Mouse (Mus musculus) embryonic facial prominence, embryonic 10.5 days (tissue): ENCODE data around the gene Fbxl5. TPM values are rescaled to one million over a fixed set of nuclear protein-coding genes. Genes with fewer than 3 reads are reported as not detected.

Experiments used
- DNase-seq: peaks from one replicate; pipeline ENCODE4 v3.0.0-alpha.2; 2017; ENCODE audit warnings: low spot score
- H3K27ac ChIP-seq: fragments of 300-500 bp; sonication (generic); replicated peaks from 2 replicates; pipeline ENCODE4 v1.5.1; 2016; ENCODE audit warnings: mild to moderate bottlenecking
- H3K27me3 ChIP-seq: fragments of 300-500 bp; sonication (generic); replicated peaks from 2 replicates; pipeline ENCODE4 v1.6.1; 2016; ENCODE audit warnings: low read depth, mild to moderate bottlenecking; ENCODE audit not compliant: poor library complexity, severe bottlenecking
- H3K36me3 ChIP-seq: fragments of 300-500 bp; sonication (generic); replicated peaks from 2 replicates; pipeline ENCODE4 v1.6.1; 2016; ENCODE audit warnings: mild to moderate bottlenecking, moderate library complexity
- H3K4me1 ChIP-seq: fragments of 300-500 bp; sonication (generic); 2 replicates; pipeline ENCODE4 v1.6.1; 2016
- H3K4me3 ChIP-seq: fragments of 300-500 bp; sonication (generic); 2 replicates; pipeline ENCODE4 v1.5.1; 2016; ENCODE audit warnings: mild to moderate bottlenecking, moderate library complexity
- H3K9me3 ChIP-seq: fragments of 300-500 bp; sonication (generic); 2 replicates; pipeline ENCODE4 v1.6.1; 2016; ENCODE audit warnings: mild to moderate bottlenecking
- WGBS: fragments of 180-500 bp; shearing (Covaris S2); methylation state at CpG from one replicate; pipeline ENCODE4 v1.1.7; 2016; 5-methylcytosine and 5-hydroxymethylcytosine counted together
- polyA plus RNA-seq: library from polyadenylated mRNA; unstranded; fragments of >200 nt; fragmentation: Nextera tagmentation; extraction: Ambion mirVana; gene quantifications from 2 replicates; pipeline ENCODE4 v1.2.1, GENCODE M21; 2016

The Fbxl5 gene
- polyA plus RNA-seq, 1 experiment from 2014 or later: 52.3 TPM

DNA sequence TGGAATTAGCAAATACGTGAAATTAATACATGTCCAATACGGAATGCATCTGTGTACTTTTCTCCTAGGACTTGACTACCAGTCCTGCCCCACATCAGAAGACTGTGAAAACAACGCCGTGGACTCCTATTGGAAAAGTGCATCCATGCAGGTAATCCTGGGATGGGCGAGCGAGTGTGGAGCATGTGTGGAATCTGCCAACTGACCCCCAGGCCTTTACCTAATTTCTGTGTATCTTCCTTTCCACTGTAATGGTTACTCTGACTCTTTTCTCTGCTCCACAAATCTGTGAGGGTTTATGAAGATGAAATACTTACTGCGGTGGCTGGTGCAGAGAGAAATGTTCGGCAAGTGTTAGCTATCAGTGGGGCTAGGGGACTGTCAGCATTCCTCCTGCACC, 761 bp upstream of the Fbxl5 start:
- Histone ChIP-seq H3K4me3 (no peak overlapping the region), H3K27ac (no peak overlapping the region), H3K36me3 (no peaks in the 10 kb centered on the region), H3K4me1 (peaks cover 8% of the 10 kb centered on the region), H3K9me3 (no peaks in the 10 kb centered on the region), H3K27me3 (no peaks in the 10 kb centered on the region)
- DNase-seq: no peak
- WGBS: 82% methylated on average over 8 of the region's 8 CpGs

DNA sequence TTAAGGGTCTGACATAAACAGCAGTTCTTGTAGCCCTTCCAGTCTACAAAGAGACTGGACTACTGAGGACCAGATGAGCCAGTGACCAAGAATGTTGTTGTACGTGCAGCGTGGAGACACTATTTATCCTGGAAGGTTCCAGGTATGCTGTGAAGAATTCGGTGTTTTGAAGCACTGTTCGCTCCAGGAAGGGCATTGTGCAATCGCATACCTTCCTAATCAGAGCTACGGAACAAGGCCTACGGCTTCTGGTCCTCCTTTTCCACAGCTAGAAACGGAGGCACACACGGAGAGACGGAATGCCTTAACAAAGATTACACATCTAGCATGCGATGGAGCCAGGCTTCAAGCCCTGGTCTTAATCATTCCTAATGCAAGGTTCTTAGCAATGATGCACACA, 653 bp downstream of the Fbxl5 start:
- 89% methylated on average over 11 of the region's 11 CpGs for WGBS
- Histone ChIP-seq H3K27me3 (no peaks in the 10 kb centered on the region), H3K36me3 (no peaks in the 10 kb centered on the region), H3K4me1 (peaks cover 8% of the 10 kb centered on the region), H3K27ac (no peak overlapping the region), H3K4me3 (no peak overlapping the region), H3K9me3 (no peaks in the 10 kb centered on the region)
- no peak for DNase-seq

DNA sequence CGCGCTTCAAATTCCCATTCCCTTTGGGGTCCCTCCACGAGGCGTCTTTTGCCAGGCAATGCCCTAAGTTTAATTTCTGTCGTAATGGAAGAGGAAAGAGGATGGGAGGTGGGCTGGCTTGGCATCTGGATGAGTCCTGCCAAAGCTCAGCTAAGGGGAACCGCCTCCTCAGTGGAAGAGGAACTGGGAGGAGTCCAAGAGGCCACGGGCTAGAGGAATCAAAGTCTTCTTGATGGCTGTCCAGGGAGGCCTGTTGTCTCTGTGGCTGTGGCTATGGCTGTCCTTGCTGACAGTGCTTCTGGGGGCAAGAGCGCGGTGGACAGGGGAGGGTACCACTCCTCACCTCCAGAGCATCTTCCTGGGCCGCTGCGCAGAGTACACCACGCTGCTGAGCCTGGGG, 2.7 kb downstream of the Fbxl5 start, which contains the start of gene Bst1:
Gene Bst1 (plus strand): TSS at position 191 of the 400 bp plus-strand sequence.
- H3K36me3 ChIP-seq: no peaks in the 10 kb centered on the region
- H3K9me3 ChIP-seq: no peaks in the 10 kb centered on the region
- H3K4me3 ChIP-seq: no peak within 1 kb of the TSS
- peaks cover 8% of the 10 kb centered on the region for H3K4me1 ChIP-seq
- no peak within 1 kb of the TSS for H3K27ac ChIP-seq
- 48% methylated on average over 12 of the region's 12 CpGs for WGBS
- DNase-seq: no peak
- no peaks in the 10 kb centered on the region for H3K27me3 ChIP-seq

DNA sequence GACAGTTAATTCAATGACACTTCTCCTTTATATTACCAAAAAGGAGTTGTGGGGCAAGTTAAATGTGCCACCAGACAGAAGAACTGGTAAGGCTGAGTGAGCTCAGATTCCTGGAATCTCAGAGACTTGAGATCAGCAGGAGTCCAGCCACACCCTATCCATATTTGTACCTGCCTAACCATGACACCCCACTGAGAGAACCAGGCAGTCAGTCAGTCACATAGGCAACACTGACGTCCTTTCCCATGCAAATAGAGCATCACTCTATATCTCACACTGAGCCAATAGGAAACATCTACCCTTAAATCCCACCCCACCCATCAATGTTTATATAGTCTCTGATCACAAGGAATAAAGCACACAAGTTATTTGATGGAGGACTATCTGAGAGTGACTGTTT, 5.7 kb downstream of the Fbxl5 start:
- 63% methylated on average over 1 of the region's 1 CpGs for WGBS
- H3K9me3 ChIP-seq: no peaks in the 10 kb centered on the region
- peaks cover 8% of the 10 kb centered on the region for H3K4me1 ChIP-seq
- no peaks in the 10 kb centered on the region for H3K36me3 ChIP-seq
- no peak overlapping the region for H3K4me3 ChIP-seq
- H3K27ac ChIP-seq: no peak overlapping the region
- no peak for DNase-seq
- H3K27me3 ChIP-seq: no peaks in the 10 kb centered on the region

DNA sequence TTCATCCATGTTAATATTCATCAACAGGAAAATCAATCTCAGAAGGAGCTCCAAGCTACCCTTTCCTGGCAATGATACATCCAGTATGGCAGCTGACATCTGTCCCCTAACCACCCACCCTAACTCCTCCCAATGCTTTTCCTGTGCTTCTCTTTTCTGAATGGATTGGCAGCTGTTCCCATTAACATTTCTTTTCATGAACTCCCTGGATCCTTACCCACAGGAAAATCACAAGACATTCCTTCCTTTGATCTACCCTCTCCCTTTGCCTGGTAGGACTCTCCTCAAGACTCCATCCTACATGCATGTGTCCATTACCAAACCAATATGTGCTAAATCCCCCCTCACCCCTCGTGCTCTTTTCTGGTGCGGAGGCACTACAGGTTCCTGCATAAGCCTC, 6.9 kb downstream of the Fbxl5 start:
- Histone ChIP-seq H3K9me3 (no peaks in the 10 kb centered on the region), H3K27ac (no peak overlapping the region), H3K4me1 (peaks cover 8% of the 10 kb centered on the region), H3K36me3 (no peaks in the 10 kb centered on the region), H3K4me3 (no peak overlapping the region), H3K27me3 (no peaks in the 10 kb centered on the region)
- WGBS: 90% methylated on average over 2 of the region's 2 CpGs
- no peak for DNase-seq

DNA sequence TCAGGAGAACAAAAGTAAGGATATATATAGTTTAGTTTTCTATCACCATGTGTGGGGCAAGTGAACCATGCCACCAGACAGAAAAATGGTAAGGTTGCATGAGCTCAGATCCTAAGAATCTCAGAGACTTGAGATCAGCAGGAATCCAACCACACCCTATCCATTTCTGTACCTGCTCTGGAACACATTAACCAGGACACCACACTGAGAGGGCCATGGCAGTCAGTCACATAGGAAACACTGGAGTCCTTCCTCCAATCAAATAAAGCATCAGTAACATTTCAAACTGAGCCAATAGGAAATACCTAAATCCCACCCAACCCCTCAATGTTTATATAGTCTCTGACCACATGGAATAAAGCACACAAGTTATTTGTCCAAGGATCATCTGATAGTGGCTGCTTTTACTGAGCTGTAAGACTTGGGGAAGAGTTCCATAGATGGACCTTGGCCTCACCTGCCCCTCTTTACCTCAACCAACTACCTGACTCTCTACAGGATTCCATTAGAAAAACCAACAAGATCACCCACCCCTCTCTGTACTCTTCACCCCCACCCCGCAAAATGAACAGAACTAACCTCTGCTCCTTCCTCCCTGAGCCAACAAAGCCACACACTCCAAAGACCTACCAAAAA, 10.9 kb downstream of the Fbxl5 start:
- no peaks in the 10 kb centered on the region for H3K9me3 ChIP-seq
- no peak for DNase-seq
- H3K27ac ChIP-seq: no peak overlapping the region
- no peak overlapping the region for H3K4me3 ChIP-seq
- H3K27me3 ChIP-seq: no peaks in the 10 kb centered on the region
- H3K4me1 ChIP-seq: peaks cover 5% of the 10 kb centered on the region
- H3K36me3 ChIP-seq: no peaks in the 10 kb centered on the region
- WGBS: 94% methylated on average over 1 of the region's 1 CpGs

DNA sequence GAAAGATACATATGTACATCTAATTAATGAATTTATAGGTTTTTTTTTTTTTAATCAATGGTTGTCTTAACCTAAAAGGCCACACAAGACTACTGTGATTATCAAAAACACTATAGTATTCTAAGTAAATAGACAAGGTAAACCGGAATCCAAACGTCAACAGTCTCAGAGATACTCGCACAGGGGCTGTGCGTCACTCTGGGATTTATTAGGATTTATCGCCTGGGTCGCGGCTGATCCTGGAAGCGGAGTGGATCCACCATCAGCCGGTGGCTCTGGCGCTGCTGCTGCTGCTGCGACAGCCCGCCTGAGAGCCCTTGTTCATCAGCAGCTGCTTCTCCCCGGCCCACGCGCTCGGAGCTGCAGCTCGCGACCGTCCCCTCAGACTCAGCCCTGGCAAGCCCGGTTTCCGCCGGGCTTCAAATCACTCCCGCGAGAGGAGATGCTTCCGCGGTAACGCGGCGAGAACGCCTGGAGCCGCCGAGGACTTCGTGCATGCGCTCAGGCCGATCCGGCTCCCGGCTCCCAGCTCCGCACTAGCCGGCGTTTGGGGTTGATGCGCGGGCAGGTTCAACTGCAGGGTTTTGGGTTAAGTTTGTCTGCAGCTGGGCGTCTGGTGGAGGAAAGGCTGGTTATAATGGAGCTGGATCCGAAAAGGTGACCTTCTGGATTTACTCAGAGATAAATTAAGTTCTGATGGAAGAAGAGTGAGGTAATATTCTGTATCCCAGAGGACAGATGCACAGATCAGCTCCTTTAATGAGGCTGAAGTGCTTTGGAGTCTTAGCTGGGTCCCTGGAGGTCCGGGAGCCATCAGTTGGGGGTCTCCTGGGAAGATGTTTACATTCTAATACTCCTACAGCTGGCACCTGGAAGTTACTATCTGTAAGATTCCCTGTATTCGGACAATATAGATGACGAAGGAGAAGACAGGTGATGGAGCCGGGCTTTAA, 13.4 kb downstream of the Fbxl5 start:
- no peaks in the 10 kb centered on the region for H3K36me3 ChIP-seq
- H3K4me1 ChIP-seq: peaks cover 5% of the 10 kb centered on the region
- H3K27me3 ChIP-seq: no peaks in the 10 kb centered on the region
- H3K9me3 ChIP-seq: no peaks in the 10 kb centered on the region
- H3K4me3 ChIP-seq: peak overlapping the region; percentile 65
- 5% methylated on average over 48 of the region's 48 CpGs for WGBS
- H3K27ac ChIP-seq: peak overlapping the region; percentile 88
- DNase-seq: peak; percentile 92

DNA sequence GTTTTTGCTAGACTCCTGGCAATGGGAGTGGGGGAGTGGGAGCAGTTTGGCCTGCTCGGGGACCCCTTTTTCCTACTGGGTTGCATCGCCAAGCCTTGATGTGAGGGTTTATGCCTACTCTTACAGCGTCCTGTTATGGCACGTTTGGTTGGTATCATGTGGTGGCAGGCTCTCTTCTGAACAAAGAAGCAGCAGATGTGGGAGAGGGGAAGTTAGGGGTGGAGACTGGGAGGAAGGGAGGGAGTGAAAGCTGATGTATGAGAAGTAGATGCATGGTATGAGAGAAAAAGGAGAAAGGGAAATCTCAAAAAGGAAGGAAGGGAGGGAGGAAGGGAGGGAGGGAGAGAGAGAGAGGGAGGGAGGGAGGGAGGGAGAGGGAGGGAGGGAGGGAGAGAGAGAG, 14.5 kb downstream of the Fbxl5 start:
- H3K9me3 ChIP-seq: no peaks in the 10 kb centered on the region
- DNase-seq: no peak
- H3K27ac ChIP-seq: no peak overlapping the region
- H3K4me1 ChIP-seq: peaks cover 5% of the 10 kb centered on the region
- no peaks in the 10 kb centered on the region for H3K27me3 ChIP-seq
- no peaks in the 10 kb centered on the region for H3K36me3 ChIP-seq
- 75% methylated on average over 4 of the region's 4 CpGs for WGBS
- no peak overlapping the region for H3K4me3 ChIP-seq

DNA sequence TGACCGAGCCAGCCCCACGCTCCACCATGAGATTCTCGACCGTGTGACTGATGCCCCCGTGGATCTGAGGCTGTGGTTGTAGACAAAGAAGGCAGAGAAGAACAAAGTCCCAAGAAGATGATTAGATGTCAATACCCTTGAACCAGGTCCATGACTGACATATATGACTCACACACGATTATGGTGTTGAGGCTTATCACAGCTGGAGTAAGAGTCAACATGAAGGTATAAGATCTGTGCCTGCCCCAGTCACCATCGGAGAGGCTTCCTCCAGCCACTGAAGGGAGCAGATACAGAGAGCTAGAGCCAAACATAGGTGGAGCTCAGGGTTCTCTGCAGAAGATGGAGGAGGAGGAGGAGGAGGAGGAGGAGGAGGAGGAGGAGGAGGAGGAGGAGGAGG, 15.1 kb downstream of the Fbxl5 start:
- Histone ChIP-seq H3K36me3 (no peaks in the 10 kb centered on the region), H3K27ac (no peak overlapping the region), H3K4me3 (no peak overlapping the region), H3K27me3 (no peaks in the 10 kb centered on the region), H3K9me3 (no peaks in the 10 kb centered on the region), H3K4me1 (peaks cover 5% of the 10 kb centered on the region)
- no peak for DNase-seq
- 97% methylated on average over 7 of the region's 7 CpGs for WGBS

DNA sequence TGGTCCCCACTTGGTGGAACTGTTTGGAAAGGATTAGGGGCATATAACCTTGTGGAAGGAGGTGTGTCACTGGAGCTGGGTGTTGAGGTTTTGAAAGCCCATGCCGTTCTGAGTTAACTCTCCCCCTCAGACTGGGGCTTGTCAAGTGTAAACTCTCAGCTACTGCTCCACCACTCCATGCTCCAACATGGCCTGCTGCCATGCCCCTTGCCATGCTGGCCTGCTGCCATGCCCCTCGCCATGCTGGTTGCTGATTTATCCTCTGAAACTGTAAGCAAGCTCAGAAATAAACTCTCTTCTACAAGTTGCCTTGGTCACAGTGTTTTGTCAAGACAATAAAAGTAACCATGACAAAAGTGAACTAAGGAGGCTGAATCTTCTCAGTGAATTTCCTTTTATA, 16.0 kb downstream of the Fbxl5 start:
- H3K4me1 ChIP-seq: peaks cover 12% of the 10 kb centered on the region
- no peaks in the 10 kb centered on the region for H3K27me3 ChIP-seq
- DNase-seq: no peak
- H3K4me3 ChIP-seq: no peak overlapping the region
- H3K36me3 ChIP-seq: no peaks in the 10 kb centered on the region
- no peaks in the 10 kb centered on the region for H3K9me3 ChIP-seq
- WGBS: 91% methylated on average over 2 of the region's 2 CpGs
- no peak overlapping the region for H3K27ac ChIP-seq

DNA sequence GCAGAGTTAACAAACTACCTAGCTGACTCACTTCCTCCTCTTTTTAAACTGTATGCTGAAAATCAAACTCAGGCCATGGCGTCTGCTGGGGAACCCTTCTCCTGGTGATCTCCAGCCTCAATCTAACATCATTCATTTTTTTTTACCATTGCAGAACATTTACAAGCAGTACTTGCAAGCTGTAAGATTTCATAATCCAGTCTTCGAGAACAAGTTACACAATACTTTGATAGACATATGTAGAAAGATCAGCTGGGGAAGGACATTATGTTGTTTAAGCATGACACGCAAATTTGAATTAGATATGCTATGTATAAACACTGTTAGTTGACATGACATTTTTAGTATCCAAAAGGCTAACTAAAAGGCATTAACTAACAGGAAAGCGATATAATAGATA, 19.6 kb downstream of the Fbxl5 start:
- no peak overlapping the region for H3K4me3 ChIP-seq
- 87% methylated on average over 4 of the region's 4 CpGs for WGBS
- no peaks in the 10 kb centered on the region for H3K9me3 ChIP-seq
- no peak overlapping the region for H3K27ac ChIP-seq
- no peak for DNase-seq
- peaks cover 8% of the 10 kb centered on the region; the same call in 1 of the 2 replicates for H3K4me1 ChIP-seq
- H3K27me3 ChIP-seq: no peaks in the 10 kb centered on the region
- H3K36me3 ChIP-seq: no peaks in the 10 kb centered on the region

DNA sequence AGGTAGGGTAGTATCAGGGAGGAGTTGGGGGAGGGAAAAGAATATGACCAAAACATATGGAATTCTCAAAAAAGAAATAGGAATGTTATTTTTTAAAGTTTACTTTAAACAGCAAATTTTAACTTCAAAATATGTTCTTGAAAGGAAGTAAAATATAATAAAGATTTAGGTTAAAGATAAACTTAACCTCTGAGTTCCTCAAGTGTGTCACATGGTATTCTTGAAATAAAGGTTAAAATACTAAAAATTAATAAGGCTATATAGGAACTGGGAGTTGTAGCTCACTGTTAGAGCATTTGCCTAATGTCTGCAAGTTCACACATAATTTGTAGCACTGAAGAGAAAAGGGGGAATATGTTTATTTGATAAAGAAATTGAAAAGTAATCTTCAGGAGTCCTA, 20.2 kb downstream of the Fbxl5 start:
- no peak for DNase-seq
- H3K4me1 ChIP-seq: peaks cover 8% of the 10 kb centered on the region; the same call in 1 of the 2 replicates
- no peaks in the 10 kb centered on the region for H3K9me3 ChIP-seq
- no peak overlapping the region for H3K4me3 ChIP-seq
- no peak overlapping the region for H3K27ac ChIP-seq
- no peaks in the 10 kb centered on the region for H3K27me3 ChIP-seq
- no peaks in the 10 kb centered on the region for H3K36me3 ChIP-seq

DNA sequence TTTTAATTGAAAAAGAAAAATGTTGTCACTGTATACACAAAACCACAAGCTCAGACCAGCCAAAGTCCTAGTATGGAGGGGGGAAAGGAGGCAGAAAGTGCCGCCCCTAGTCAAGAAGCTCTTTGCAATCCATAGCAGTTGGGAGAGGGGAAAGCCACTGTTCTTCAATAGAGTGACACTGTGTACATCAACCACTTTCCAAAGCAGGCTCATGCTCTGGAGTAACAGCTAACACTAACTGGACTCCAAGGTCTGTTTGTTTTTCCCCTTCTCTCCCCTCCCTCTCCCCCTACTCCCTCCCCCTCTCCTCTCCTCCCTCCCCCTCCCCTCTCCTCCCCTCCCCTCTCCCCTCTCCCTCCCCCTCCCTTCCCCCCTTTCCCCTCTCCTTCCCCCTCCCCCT, 20.7 kb downstream of the Fbxl5 start:
- no peaks in the 10 kb centered on the region for H3K9me3 ChIP-seq
- no peak for DNase-seq
- 69% methylated on average over 1 of the region's 1 CpGs for WGBS
- H3K36me3 ChIP-seq: no peaks in the 10 kb centered on the region
- peaks cover 8% of the 10 kb centered on the region; the same call in 1 of the 2 replicates for H3K4me1 ChIP-seq
- no peak overlapping the region for H3K27ac ChIP-seq
- H3K4me3 ChIP-seq: no peak overlapping the region
- no peaks in the 10 kb centered on the region for H3K27me3 ChIP-seq
